Mouse (Mus musculus): Measurements from ENCODE around the gene Cilp.
A peak's percentile ranks its signal among the peaks of the same experiment; 100 is the strongest.
"Not testable (repeated sequence)": the region's sequence is repeated elsewhere in the genome, so short reads cannot be mapped to it uniquely, and the experiment has no call there.

Cilp gene

DNA sequence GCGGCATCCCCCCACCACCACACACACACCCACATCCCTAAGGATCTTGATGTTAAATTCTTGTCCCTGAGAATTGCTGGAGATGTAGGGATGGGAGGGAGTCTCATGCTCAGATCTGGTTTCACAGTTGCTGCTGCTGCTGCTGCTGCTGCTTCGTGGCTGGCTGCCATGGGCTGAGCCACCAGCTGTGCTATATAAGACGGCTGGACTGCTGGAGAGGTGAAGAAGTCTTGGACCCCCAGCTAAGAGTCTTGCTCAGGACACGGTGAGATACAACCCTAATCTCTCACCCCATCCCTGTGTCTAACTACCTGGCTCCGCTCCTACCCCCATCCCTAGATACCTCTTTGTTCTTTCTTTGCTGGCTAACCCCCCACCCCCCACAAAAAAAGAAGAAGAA lies at the start of gene Cilp:
Cilp (plus strand) TSS at position 222 of the 400 bp plus-strand sequence.
- DNase-seq = no peak

DNA sequence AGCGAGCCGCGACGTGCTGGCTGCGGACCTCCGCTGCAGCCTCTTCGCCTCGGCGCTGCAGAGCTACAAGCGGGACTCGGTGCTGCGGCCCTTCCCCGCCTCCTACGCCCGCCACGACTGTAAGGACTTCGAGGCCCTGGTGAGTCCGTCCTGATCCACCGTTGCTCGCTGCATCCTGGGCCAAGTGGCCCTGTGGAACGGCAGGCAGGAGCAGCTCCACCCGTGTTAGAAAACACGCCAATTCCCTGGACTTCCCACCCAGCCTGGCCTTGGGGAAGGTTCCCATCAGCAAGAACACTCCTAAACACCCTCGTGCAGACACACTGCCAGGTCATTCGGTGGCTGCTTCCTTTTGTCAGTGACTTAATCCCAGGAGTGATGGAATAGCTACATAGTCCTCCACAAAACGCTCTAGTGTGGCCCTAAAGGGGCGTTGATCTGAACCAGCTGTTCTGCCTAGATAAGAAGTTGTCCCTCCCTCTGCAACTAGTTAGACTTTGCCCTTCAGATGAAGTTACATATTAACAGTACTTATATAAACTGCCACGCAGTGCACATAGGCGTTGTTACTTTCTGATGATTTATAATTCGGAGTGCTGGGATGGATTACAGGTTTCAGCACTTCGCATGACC lies 49.4 kb upstream of the Cilp start:
- no peak for DNase-seq

DNA sequence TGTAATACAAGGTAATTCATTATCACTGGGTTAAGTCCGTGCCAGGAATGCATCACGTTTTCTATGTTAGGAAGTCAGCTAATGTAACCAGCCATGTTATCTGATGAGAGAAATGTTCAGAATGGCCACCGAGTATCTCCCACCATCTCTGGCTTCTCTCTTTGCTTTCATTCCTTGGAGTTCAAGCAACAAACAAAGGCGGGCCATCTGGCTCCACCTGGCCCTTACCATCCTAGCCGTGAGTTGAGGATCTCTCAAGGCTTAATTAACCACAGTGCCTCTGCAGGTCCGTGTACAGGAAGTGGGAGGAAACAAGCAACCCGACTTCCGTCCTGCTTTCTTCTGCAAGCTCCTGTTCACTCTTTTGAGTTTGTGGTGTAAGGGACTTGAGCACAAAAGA lies 48.0 kb upstream of the Cilp start:
- DNase-seq = no peak

DNA sequence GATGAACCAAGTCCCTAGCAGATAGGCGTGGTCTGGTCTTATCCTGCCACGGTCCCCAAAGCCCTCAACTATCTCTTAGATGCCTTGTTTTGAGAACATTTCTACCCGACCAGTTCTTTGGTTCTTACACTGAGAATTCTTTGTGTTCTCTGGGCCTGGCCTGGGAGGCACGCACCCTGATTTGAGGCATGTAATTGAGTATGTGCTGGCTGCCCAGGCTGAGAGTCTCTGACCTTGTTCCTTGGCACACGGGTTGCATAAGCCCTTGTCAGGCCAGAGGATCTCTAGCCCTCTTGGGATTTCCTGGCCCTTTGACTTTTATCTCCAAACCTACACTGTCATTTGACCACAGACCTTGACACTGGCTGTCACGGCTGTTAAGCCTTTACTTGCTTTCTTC lies 47.3 kb upstream of the Cilp start:
- peak; percentile 46 for DNase-seq

- no peak for DNase-seq
Measured at GRCm38 (mm10) chr9:65218916-65219315, 46.1 kb upstream of the Cilp start.

DNA sequence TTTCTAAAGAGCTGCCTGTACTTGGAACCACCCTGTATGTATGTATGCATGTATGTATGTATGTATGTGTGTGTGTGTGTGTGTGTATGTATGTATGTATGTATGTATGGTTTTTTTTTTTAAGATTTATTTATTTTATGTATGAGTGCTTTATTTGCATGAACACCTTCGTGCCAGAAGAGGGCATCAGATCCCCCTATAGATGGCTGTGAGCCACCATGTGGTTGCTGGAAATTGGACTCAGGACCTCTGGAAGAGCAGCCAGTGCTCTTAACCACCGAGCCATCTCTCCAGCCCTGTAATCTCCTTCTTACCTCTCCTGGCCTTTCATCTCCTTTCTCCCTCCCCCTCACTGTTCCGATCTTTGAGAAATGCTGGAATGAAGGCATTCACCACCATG lies 44.6 kb upstream of the Cilp start:
- not testable (repeated sequence) for DNase-seq

DNA sequence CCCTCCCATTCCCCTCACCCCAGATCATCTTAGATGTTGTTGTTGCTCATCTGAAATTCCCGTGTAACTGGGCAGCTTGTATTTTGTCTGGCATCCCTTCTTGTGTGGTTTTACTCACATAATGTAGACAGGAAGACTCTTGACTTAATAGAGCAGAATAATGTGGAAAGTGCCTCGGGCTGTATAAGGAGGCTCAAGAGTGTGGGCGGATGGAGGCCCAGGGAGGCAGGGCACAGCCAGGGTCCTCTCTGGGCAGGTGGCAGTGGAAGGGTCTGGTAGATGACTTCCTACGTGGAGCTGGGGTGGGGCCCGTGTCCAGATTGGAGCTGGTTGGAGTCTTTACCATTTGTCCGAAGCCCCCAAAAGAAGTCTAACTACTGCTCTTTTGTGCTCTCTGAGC lies 41.1 kb upstream of the Cilp start:
- DNase-seq = no peak

DNA sequence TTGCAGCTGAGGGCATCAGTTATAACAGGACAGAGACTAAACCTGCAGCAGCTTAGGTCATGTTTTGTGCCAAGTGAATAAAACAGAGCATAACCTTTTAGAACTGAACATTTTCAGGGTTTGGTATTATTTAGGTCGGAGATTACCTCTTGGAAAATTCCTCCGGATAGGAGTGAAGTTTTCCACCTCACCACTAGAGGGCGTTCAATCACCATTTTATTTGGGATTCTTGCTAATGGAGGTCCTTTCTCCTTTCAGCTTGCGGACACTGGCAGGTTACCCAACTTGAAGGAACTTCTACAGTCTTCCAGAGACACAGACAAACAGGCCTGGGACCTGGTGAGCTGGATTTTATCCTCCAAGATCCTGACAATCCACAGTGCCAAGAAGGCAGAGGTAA lies 39.2 kb upstream of the Cilp start:
- peak; percentile 28 for DNase-seq

DNA sequence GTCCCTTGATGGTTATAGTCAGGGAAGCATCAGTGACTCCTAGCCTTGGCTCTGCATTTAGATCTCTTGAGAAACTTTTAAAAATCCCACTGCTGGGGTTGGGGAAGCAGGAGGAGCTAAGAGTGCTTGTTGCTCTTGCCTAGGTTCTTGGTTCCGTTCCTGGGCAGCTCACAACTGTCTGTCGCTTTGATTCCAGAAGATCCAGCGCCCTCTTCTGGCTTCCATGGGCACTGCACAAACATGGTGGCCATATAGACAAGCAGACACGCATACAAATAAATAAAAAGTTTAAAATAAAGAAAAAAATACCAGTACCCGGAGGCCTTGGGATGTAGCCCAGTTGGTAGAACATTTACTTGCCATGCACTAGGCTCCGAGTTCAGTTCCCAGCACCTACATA lies 34.7 kb upstream of the Cilp start:
- no peak for DNase-seq

DNA sequence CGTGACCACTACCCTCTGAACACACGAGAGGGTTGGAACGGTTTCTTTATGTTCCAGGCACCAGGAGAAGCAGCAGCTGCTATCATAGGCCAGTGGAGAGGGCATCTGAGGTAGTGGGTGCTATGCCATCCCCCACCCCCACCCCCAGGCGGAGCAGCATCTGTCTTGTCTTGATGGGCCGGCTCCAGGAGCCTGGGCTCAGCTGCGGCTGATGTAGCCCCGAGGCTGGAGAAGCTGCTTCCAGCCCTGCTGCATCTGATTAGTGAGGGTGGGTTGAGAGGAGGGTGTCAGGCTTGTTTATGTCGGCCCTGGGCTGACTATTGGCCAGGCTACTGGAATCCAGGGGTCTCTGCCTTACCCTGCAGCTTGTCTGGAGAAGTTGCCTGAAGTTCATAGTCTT lies 33.7 kb upstream of the Cilp start:
- DNase-seq = no peak

- no peak for DNase-seq
Measured at GRCm38 (mm10) chr9:65233243-65233985, 31.6 kb upstream of the Cilp start.

- DNase-seq = no peak
Measured at GRCm38 (mm10) chr9:65234734-65235133, 30.2 kb upstream of the Cilp start.

- DNase-seq = no peak
Measured at GRCm38 (mm10) chr9:65235601-65236000, 29.4 kb upstream of the Cilp start.

DNA sequence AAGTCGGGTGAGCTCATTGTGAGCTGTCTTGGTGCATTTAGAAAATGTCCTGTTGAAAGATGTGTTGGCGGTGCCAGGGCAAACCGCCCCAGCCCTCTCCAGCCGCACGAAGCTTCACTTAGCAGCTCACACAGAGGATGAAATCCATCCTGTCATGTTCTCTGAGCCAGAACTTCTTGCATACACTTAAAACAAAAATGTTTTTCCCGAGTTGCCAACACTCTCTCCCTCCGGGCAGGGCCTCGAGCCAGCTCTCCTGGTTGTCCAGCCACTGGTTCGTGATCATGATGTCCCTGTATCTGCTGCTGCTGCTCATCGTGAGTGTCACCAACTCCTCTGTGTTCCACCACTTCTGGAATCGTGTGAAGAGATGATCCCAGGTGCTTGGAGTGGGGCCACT lies 27.4 kb upstream of the Cilp start:
- no peak for DNase-seq

DNA sequence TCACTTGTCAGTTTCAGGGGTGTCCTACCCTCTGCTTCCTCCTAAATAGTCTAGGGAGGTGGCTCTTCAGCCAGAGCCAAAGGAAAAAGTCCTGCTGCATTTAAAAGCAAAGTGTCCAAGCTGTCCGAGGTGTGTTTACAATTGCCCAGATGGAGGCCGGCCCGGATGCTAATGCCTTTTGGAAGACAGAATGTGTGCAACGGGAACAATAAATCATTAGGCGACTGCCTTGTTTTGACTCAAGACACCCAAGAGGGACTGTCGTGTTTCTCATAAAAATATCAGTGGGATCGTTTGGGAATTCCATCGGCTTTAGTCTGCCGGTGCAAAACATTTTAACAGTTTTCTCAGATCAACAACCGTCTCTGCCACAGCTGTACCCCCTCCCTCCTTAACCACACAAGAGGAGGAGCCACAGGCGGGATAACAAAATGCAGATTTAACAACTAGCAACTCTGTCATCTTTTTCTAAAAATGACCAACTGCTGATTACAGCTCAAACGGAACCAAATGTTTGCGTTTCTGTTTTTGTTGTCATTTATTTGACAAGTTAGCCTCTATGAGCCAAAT lies 26.7 kb upstream of the Cilp start:
- DNase-seq = no peak

GRCm38 (mm10) chr9:65239176-65239575 lies 25.8 kb upstream of the Cilp start:
- no peak for DNase-seq

- no peak for DNase-seq
Measured at GRCm38 (mm10) chr9:65239731-65240130, 25.2 kb upstream of the Cilp start.

- DNase-seq = no peak
Measured at GRCm38 (mm10) chr9:65240587-65240986, 24.4 kb upstream of the Cilp start.

DNA sequence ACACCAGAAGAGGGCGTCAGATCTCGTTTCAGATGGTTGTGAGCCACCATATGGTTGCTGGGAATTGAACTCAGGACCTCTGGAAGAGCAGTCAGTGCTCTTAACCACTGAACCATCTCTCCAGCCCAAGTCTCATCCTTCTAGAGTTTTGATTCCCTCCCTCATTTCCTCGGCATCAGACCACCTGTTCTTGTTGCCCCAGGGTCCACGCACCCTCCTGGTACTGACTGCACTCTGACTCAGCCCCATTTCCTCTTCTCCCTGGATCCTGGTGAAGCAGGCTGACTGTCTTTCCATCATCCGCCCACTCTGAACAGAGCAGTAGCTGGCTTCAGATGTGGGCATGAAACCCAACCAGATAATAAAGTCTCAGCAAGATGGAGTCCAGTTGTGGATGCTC lies 23.0 kb upstream of the Cilp start:
- no peak for DNase-seq

DNA sequence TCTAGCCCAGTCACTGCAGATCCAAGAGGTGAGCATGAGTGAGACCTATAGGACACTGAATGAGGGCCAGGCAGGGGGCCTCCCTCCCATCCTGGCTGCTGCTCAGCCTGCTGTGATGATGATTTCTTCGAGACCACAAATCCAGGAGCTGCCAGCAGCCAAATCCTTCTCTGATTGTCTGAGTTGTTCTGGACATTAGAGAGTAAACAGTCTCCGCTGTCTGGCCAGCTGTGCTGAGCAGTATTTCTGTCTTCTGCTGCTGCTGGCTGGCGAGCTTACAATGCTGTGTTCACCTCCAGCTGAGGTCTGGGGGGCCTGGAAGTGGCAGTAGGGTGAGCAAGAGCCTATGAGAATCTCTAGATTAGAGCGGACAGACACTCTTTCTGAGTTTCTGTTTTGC lies 21.7 kb upstream of the Cilp start:
- no peak for DNase-seq

DNA sequence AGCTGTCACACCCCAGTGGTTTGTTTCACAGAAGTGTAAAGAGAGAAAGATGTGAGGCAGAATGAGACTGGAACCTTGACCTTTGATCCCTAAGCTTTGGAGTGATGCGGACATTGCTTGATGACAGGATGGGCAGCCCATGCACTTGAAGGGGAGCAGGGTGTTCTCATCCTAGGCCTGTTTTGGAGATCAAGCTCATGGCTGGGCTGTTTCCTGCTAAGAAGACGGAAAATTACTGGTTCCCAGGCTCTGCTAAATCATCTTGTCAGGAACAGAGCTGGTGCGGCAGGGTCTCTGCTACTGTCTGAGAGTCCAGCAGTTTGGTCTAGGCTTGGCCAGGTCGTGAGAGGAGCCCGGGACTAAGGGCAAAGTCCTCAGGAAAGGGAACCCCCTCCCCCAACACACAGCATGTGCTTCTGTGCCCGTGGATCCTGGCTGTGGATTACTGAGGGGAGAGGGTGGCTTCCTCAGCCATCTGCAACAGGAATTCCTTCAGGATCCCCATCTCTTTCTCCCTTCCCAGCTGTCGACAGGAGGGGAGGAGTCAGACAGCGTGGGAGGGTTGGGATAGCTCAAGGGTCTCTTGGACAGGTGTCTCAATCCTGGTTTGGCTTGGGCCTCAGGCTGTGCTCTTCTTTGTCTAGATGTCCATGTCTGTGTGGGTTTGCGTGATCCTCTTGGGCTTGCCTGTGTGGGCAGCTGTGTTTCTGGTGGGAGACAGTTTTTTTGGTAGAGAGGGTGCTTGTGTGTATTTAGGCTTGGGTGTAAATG lies 20.8 kb upstream of the Cilp start:
- DNase-seq = peak; percentile 31

DNA sequence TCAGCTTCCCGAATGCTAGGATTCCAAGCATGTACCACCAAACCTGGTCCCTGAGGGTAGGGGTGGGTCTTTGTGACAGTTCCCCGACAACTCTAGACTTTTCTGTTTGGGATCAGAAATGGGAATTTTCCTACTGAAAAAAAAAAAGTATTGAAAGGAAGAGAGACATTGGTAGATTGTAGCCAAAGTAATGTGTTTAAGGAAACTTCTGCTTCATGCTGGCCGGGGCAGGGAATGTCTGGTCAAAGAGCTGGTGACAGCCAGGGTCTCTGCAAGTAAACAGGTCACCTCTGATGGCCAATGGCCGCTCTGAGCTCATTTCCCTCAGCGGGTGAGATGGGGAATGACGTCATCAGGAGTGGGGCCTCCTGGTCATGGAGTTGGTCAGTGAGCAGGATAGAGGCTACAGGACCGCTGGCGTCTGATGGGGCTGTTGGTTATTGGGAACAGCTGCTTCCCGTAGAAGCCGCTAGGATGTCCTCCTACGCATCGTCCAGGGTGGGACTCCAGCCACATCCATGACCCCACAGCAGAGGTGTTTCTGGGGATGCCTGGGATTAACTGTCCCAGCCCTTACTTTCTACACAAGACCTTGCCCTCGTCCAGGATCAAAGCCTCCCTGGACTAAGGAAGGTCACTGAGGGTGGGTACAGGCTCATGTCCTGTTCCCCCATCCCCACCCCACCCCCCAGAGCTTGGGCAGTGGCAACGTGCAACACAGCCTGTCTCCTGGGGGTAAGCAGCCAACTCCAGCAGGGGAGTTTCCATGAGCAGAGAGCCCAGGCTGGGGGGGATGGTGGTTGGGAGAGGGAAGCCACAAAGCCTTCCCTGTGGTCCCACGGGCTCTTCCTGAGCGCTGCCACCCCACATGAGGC lies 17.2 kb upstream of the Cilp start:
- DNase-seq = no peak

GRCm38 (mm10) chr9:65248377-65248690 lies 16.6 kb upstream of the Cilp start:
- DNase-seq = no peak

All from kidney, adult 18-20 months (tissue).